In genomic region chr16:96872799-96873198, GRCm38 (mm10) we compare ENCODE assay signal across 15 mouse cellular contexts.
A peak's percentile ranks its signal among the peaks of the same experiment; 100 is the strongest.
DNase-seq lines count a peak whose midpoint lies in the region; ATAC-seq lines count a peak whose summit lies in the region.
"Had no signal": no experiment of that assay in that cellular context is flagged by ENCODE, and none has a peak within 500 bp of the region (broad histone marks: within the 10 kb centered on the region; RNA-seq: fewer than 3 reads in every experiment).

No protein-coding gene starts in this region.

- peaks cover 17% of the 10 kb centered on the region for H3K4me1 ChIP-seq in forebrain, embryonic 10.5 days
- peaks cover 15% of the 10 kb centered on the region for H3K4me1 ChIP-seq in forebrain, embryonic 13.5 days
- 0 out of 2 replicates have a peak, but pooled peaks cover 3% of the 10 kb centered on the region for H3K4me1 ChIP-seq in forebrain, embryonic 14.5 days (ENCODE audit: control insufficient read depth, insufficient read depth, low read length)
- H3K4me1 ChIP-seq in hindbrain, embryonic 15.5 days (replicated peaks): peaks cover 11% of the 10 kb centered on the region; the same call in 1 of the 2 replicates
- H3K4me1 ChIP-seq in midbrain, embryonic 16.5 days (ENCODE audit: control insufficient read depth, insufficient read depth, low read length): peaks cover 27% of the 10 kb centered on the region
- H3K4me1 ChIP-seq in kidney, embryonic 14.5 days (ENCODE audit: control insufficient read depth, insufficient read depth, low read length): no peaks in the 10 kb centered on the region
- H3K4me1 ChIP-seq: neural tube, embryonic 12.5 days had no signal

- 43% methylated on average over 7 of the region's 7 CpGs for WGBS in forebrain, embryonic 10.5 days
- WGBS in forebrain, embryonic 13.5 days: 17% methylated on average over 7 of the region's 7 CpGs
- WGBS in forebrain, embryonic 14.5 days: 30% methylated on average over 7 of the region's 7 CpGs
- 24% methylated on average over 7 of the region's 7 CpGs for WGBS in hindbrain, embryonic 15.5 days
- WGBS in midbrain, embryonic 16.5 days: 18% methylated on average over 7 of the region's 7 CpGs
- 68% methylated on average over 7 of the region's 7 CpGs for WGBS in kidney, embryonic 14.5 days

- no peak overlapping the region for H3K4me2 ChIP-seq in forebrain, embryonic 13.5 days
- no peak overlapping the region for H3K4me2 ChIP-seq in forebrain, embryonic 14.5 days (ENCODE audit: low read length)
- H3K4me2 ChIP-seq in hindbrain, embryonic 15.5 days: no peak overlapping the region
- 0 out of 2 replicates have a peak overlapping the region, but pooled peaks have one; percentile 1 for H3K4me2 ChIP-seq in midbrain, embryonic 16.5 days (ENCODE audit: low read length)
- H3K4me2 ChIP-seq in kidney, embryonic 14.5 days (replicated peaks; ENCODE audit: low read depth, low read length): no peak overlapping the region
- H3K4me2 ChIP-seq: lung, embryonic 14.5 days; neural tube, embryonic 12.5 days had no signal

- H3K27me3 ChIP-seq in forebrain, embryonic 10.5 days (ENCODE audit: poor library complexity, severe bottlenecking): no peaks in the 10 kb centered on the region
- H3K27me3 ChIP-seq in forebrain, embryonic 13.5 days: no peaks in the 10 kb centered on the region
- H3K27me3 ChIP-seq in forebrain, embryonic 14.5 days (replicated peaks; ENCODE audit: control insufficient read depth, insufficient read depth, low read length): no peaks in the 10 kb centered on the region
- no peaks in the 10 kb centered on the region for H3K27me3 ChIP-seq in hindbrain, embryonic 15.5 days
- H3K27me3 ChIP-seq in midbrain, embryonic 16.5 days (ENCODE audit: control insufficient read depth, insufficient read depth, low read depth, low read length): no peaks in the 10 kb centered on the region
- H3K27me3 ChIP-seq in kidney, embryonic 14.5 days (ENCODE audit: control insufficient read depth, insufficient read depth, low read length): no peaks in the 10 kb centered on the region
- H3K27me3 ChIP-seq: neural tube, embryonic 12.5 days had no signal

- H3K27ac ChIP-seq in forebrain, embryonic 10.5 days: no peak overlapping the region
- H3K27ac ChIP-seq in forebrain, embryonic 13.5 days: no peak overlapping the region; the same call in none of the 2 replicates
- H3K27ac ChIP-seq in forebrain, embryonic 14.5 days (ENCODE audit: low read depth, low read length): no peak overlapping the region
- H3K27ac ChIP-seq in hindbrain, embryonic 15.5 days (replicated peaks): peak overlapping the region; percentile 68
- peak overlapping the region; percentile 44 for H3K27ac ChIP-seq in midbrain, embryonic 16.5 days (ENCODE audit: low read length)
- H3K27ac ChIP-seq in kidney, embryonic 14.5 days (ENCODE audit: low read depth, low read length): no peak overlapping the region
- H3K27ac ChIP-seq: neural tube, embryonic 12.5 days; stomach, postnatal 0 days had no signal

- peak; percentile 24 for DNase-seq in forebrain, embryonic 10.5 days (ENCODE audit: extremely low spot score, low spot score)
- DNase-seq in forebrain, embryonic 14.5 days (ENCODE audit: low spot score): peak; percentile 62
- DNase-seq in urinary bladder, postnatal 36 days (ENCODE audit: low spot score in 2 of 2): no peak
- DNase-seq: cerebellum, adult 9-11 months; heart, postnatal 14 days; kidney, adult 2 months; liver; lung, embryonic 14.5 days had no signal

- H3K36me3 ChIP-seq in forebrain, embryonic 10.5 days (replicated peaks): no peaks in the 10 kb centered on the region
- no peaks in the 10 kb centered on the region for H3K36me3 ChIP-seq in forebrain, embryonic 13.5 days (ENCODE audit: poor library complexity, severe bottlenecking)
- H3K36me3 ChIP-seq in forebrain, embryonic 14.5 days (ENCODE audit: control insufficient read depth, insufficient read depth, low read length): no peaks in the 10 kb centered on the region
- no peaks in the 10 kb centered on the region for H3K36me3 ChIP-seq in hindbrain, embryonic 15.5 days
- no peaks in the 10 kb centered on the region for H3K36me3 ChIP-seq in midbrain, embryonic 16.5 days (ENCODE audit: control insufficient read depth, insufficient read depth, low read length)
- no peaks in the 10 kb centered on the region for H3K36me3 ChIP-seq in kidney, embryonic 14.5 days (ENCODE audit: control insufficient read depth, insufficient read depth, low read length)
- H3K36me3 ChIP-seq: neural tube, embryonic 12.5 days had no signal

- ATAC-seq in forebrain, embryonic 13.5 days: no peak
- ATAC-seq in forebrain, embryonic 14.5 days: peak; percentile 44; the same call in 1 of the 2 replicates
- ATAC-seq in hindbrain, embryonic 15.5 days (ENCODE audit: low FRiP score, low read depth): 0 out of 2 replicates have a peak, but pooled peaks have one; percentile 42
- peak; percentile 71; the same call in 1 of the 2 replicates for ATAC-seq in midbrain, embryonic 16.5 days
- no peak for ATAC-seq in kidney, embryonic 14.5 days (ENCODE audit: low FRiP score, low TSS enrichment)
- no peak for ATAC-seq in monocyte, adult 5-6 weeks (replicated peaks; ENCODE audit: insufficient number of reproducible peaks, low FRiP score, low TSS enrichment, poor library complexity, severe bottlenecking)

- H3K9ac ChIP-seq in forebrain, embryonic 13.5 days: no peak overlapping the region; the same call in 1 of the 2 replicates
- H3K9ac ChIP-seq in forebrain, embryonic 14.5 days (ENCODE audit: low read length): no peak overlapping the region
- H3K9ac ChIP-seq in hindbrain, embryonic 15.5 days: no peak overlapping the region
- H3K9ac ChIP-seq in midbrain, embryonic 16.5 days (ENCODE audit: low read depth, low read length): peak overlapping the region; percentile 35; the same call in 1 of the 2 replicates
- H3K9ac ChIP-seq in kidney, embryonic 14.5 days (ENCODE audit: low read depth, low read length): no peak overlapping the region
- H3K9ac ChIP-seq: lung, embryonic 14.5 days; neural tube, embryonic 12.5 days had no signal

- H3K4me3 ChIP-seq in forebrain, embryonic 10.5 days: no peak overlapping the region
- no peak overlapping the region for H3K4me3 ChIP-seq in forebrain, embryonic 13.5 days
- H3K4me3 ChIP-seq in forebrain, embryonic 14.5 days (ENCODE audit: low read depth, low read length): no peak overlapping the region
- no peak overlapping the region for H3K4me3 ChIP-seq in hindbrain, embryonic 15.5 days
- no peak overlapping the region for H3K4me3 ChIP-seq in midbrain, embryonic 16.5 days (ENCODE audit: low read depth, low read length)
- no peak overlapping the region for H3K4me3 ChIP-seq in kidney, embryonic 14.5 days (ENCODE audit: low read length)
- H3K4me3 ChIP-seq: neural tube, embryonic 12.5 days had no signal

- no peaks in the 10 kb centered on the region for H3K9me3 ChIP-seq in forebrain, embryonic 10.5 days
- no peaks in the 10 kb centered on the region for H3K9me3 ChIP-seq in forebrain, embryonic 13.5 days (replicated peaks)
- H3K9me3 ChIP-seq in forebrain, embryonic 14.5 days (replicated peaks; ENCODE audit: control insufficient read depth, low read length): no peaks in the 10 kb centered on the region
- H3K9me3 ChIP-seq in hindbrain, embryonic 15.5 days: no peaks in the 10 kb centered on the region
- no peaks in the 10 kb centered on the region for H3K9me3 ChIP-seq in midbrain, embryonic 16.5 days (replicated peaks; ENCODE audit: control insufficient read depth, low read length, poor library complexity, severe bottlenecking)
- no peaks in the 10 kb centered on the region for H3K9me3 ChIP-seq in kidney, embryonic 14.5 days (ENCODE audit: control insufficient read depth, low read length)
- H3K9me3 ChIP-seq: neural tube, embryonic 12.5 days had no signal

Comparison
In these comparisons a context has a peak if more than half of its experiments do, and no peak if none do; other contexts are left out.
1. ATAC-seq: peak in forebrain, embryonic 14.5 days (single experiment), hindbrain, embryonic 15.5 days (single experiment) and midbrain, embryonic 16.5 days (single experiment); none in forebrain, embryonic 13.5 days (single experiment), kidney, embryonic 14.5 days (single experiment) and monocyte, adult 5-6 weeks (single experiment).
2. DNase-seq: peak in forebrain, embryonic 10.5 days (single experiment) and forebrain, embryonic 14.5 days (single experiment); none in urinary bladder, postnatal 36 days (0 of 2).
3. H3K27ac ChIP-seq: peak in hindbrain, embryonic 15.5 days (single experiment) and midbrain, embryonic 16.5 days (single experiment); none in forebrain, embryonic 10.5 days (single experiment), forebrain, embryonic 13.5 days (single experiment), forebrain, embryonic 14.5 days (single experiment) and kidney, embryonic 14.5 days (single experiment).